Comparison of ENCODE assay signal across 13 mouse cellular contexts in the genomic region with DNA sequence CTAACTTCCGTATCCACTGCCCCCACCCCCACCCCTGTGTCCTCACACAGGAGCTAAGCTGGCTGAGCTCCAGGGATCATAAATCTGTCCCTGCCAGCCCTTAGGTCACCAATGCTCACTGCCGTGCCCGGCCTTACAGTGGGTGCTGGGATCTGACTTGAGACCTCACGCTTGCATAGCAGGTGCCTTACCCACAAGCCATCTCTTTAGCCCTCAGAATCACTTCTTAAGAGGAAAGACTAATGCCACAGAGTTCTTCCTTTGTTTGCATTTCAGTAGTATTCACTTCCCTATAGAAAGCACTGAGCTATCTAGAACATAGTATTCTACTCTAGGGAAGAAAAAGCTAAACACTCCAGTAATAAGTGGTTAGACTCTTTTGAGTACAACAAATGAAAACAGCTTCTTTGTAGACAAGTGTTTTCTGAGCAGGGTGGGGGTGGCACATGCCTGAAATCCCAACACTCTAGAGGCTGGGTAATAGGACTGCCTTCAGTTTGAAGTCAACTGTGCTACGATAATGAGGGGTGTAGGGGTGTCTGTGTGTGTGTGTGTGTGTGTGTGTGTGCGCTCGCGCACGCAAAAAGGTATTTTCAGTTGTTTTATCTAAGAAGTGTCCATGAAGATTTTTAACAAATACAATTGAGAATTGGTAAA. TPM values are rescaled to one million over a fixed set of nuclear protein-coding genes. Genes with fewer than 3 reads are reported as not detected.
A peak's percentile ranks its signal among the peaks of the same experiment; 100 is the strongest.
DNase-seq lines count a peak whose midpoint lies in the region; ATAC-seq and TF ChIP-seq lines count a peak whose summit lies in the region.
"Had no signal": no experiment of that assay in that cellular context is flagged by ENCODE, and none has a peak within 500 bp of the region (broad histone marks: within the 10 kb centered on the region; RNA-seq: fewer than 3 reads in every experiment).

No protein-coding gene starts in this region.

- WGBS in liver, postnatal 0 days (ENCODE audit: insufficient replicate concordance), result 64% methylated on average over 9 of the region's 9 CpGs
- 77% methylated on average over 9 of the region's 9 CpGs for WGBS in liver, embryonic 12.5 days (ENCODE audit: insufficient replicate concordance)

- no peak overlapping the region for H3K4me2 ChIP-seq in liver, postnatal 0 days (ENCODE audit: low read depth, low read length)
- H3K4me2 ChIP-seq in liver, embryonic 12.5 days, result no peak overlapping the region
- H3K4me2 ChIP-seq: embryonic facial prominence, embryonic 15.5 days; heart, embryonic 13.5 days; limb, embryonic 12.5 days had no signal

- no peaks in the 10 kb centered on the region for H3K36me3 ChIP-seq in liver, postnatal 0 days (replicated peaks; ENCODE audit: insufficient read depth, low read length)
- H3K36me3 ChIP-seq in liver, embryonic 12.5 days, result no peaks in the 10 kb centered on the region
- no peaks in the 10 kb centered on the region for H3K36me3 ChIP-seq in splenic B cell, adult 2 months (ENCODE audit: control insufficient read depth, insufficient read depth, low read length, poor library complexity, severe bottlenecking)
- H3K36me3 ChIP-seq: embryonic facial prominence, embryonic 15.5 days had no signal

- peak; percentile 31; the same call in 1 of the 2 replicates for ATAC-seq in liver, postnatal 0 days
- ATAC-seq in liver, embryonic 12.5 days, result no peak
- ATAC-seq: midbrain, embryonic 16.5 days had no signal

- 0 out of 2 replicates have a peak, but pooled peaks cover 2% of the 10 kb centered on the region for H3K4me1 ChIP-seq in liver, postnatal 0 days (ENCODE audit: insufficient read depth)
- H3K4me1 ChIP-seq in liver, embryonic 12.5 days, result no peaks in the 10 kb centered on the region
- H3K4me1 ChIP-seq: embryonic facial prominence, embryonic 15.5 days; heart, embryonic 13.5 days; limb, embryonic 12.5 days had no signal

- TF ChIP-seq EP300 in liver, postnatal 0 days (IDR thresholded peaks at IDR 0.05; ENCODE audit: low read depth), result no peak

- H3K27me3 ChIP-seq in liver, postnatal 0 days (ENCODE audit: insufficient read depth, low read length), result no peaks in the 10 kb centered on the region
- H3K27me3 ChIP-seq in liver, embryonic 12.5 days (replicated peaks), result no peaks in the 10 kb centered on the region; the same call in 1 of the 2 replicates
- no peaks in the 10 kb centered on the region for H3K27me3 ChIP-seq in splenic B cell, adult 2 months (ENCODE audit: control insufficient read depth, insufficient read depth, low read length, poor library complexity, severe bottlenecking)
- H3K27me3 ChIP-seq: embryonic facial prominence, embryonic 15.5 days; heart, embryonic 13.5 days; limb, embryonic 12.5 days had no signal

- DNase-seq in liver, postnatal 0 days, result peak; percentile 24
- peak; percentile 43 for DNase-seq in brain, adult 2 months (ENCODE audit: low read depth, low spot score)
- DNase-seq in lung, postnatal 10 days, result peak; percentile 68
- peak; percentile 58 for DNase-seq in splenic B cell, adult 2 months (ENCODE audit: low read depth, low spot score)
- DNase-seq in cerebellum, adult 8-10 months, result no peak
- no peak for DNase-seq in natural killer cell, adult 2 months (ENCODE audit: low spot score in 2 of 2)
- no peak for DNase-seq in thymus, postnatal 14 days
- DNase-seq: cerebellum, adult 2 months had no signal

- no peak for TF ChIP-seq CTCF in liver, postnatal 0 days (IDR thresholded peaks at IDR 0.05; ENCODE audit: low read depth)

- no peak overlapping the region for H3K4me3 ChIP-seq in liver, postnatal 0 days (ENCODE audit: low read depth, low read length)
- H3K4me3 ChIP-seq in liver, embryonic 12.5 days, result no peak overlapping the region
- H3K4me3 ChIP-seq: embryonic facial prominence, embryonic 15.5 days; heart, embryonic 13.5 days; limb, embryonic 12.5 days had no signal

- H3K9me3 ChIP-seq in liver, postnatal 0 days (ENCODE audit: low read length), result no peaks in the 10 kb centered on the region
- no peaks in the 10 kb centered on the region for H3K9me3 ChIP-seq in liver, embryonic 12.5 days (replicated peaks)
- H3K9me3 ChIP-seq: embryonic facial prominence, embryonic 15.5 days; heart, embryonic 13.5 days; limb, embryonic 12.5 days had no signal

- no peak overlapping the region for H3K9ac ChIP-seq in liver, postnatal 0 days (replicated peaks)
- no peak overlapping the region for H3K9ac ChIP-seq in liver, embryonic 12.5 days
- H3K9ac ChIP-seq: embryonic facial prominence, embryonic 15.5 days; heart, embryonic 13.5 days; limb, embryonic 12.5 days had no signal

- no peak overlapping the region; the same call in 1 of the 2 replicates for H3K27ac ChIP-seq in liver, postnatal 0 days (ENCODE audit: low read depth)
- no peak overlapping the region for H3K27ac ChIP-seq in liver, embryonic 12.5 days
- H3K27ac ChIP-seq: embryonic facial prominence, embryonic 15.5 days; heart, embryonic 13.5 days; limb, embryonic 12.5 days had no signal

RNA-seq across cellular contexts. Expression of gene Gdpd1, which starts 34.4 kb away (rescaled TPM):
- polyA plus RNA-seq in liver, postnatal 0 days (2015; fragmentation: Nextera tagmentation; extraction: Ambion mirVana), result 2.7 TPM in 2 replicates
- 6.2 and 6.8 TPM in 2 replicates for polyA plus RNA-seq in liver, embryonic 12.5 days (2016; fragmentation: Nextera tagmentation; extraction: Ambion mirVana)

RNA-seq across cellular contexts. Expression of gene Ypel2, which starts 45.9 kb away (rescaled TPM):
- polyA plus RNA-seq in liver, postnatal 0 days (2015; fragmentation: Nextera tagmentation; extraction: Ambion mirVana), result 2.1 TPM in 2 replicates
- 1.3 and 1.4 TPM in 2 replicates for polyA plus RNA-seq in liver, embryonic 12.5 days (2016; fragmentation: Nextera tagmentation; extraction: Ambion mirVana)

RNA-seq across cellular contexts. Expression of gene Smg8, which starts 47.1 kb away (rescaled TPM):
- 4.5 and 4.9 TPM in 2 replicates for polyA plus RNA-seq in liver, postnatal 0 days (2015; fragmentation: Nextera tagmentation; extraction: Ambion mirVana)
- polyA plus RNA-seq in liver, embryonic 12.5 days (2016; fragmentation: Nextera tagmentation; extraction: Ambion mirVana), result 12.9 and 14.8 TPM in 2 replicates

Comparison
In these comparisons a context has a peak if more than half of its experiments do, and no peak if none do; other contexts are left out.
1. DNase-seq: peak in liver, postnatal 0 days (single experiment), brain, adult 2 months (single experiment), lung, postnatal 10 days (single experiment) and splenic B cell, adult 2 months (single experiment); none in cerebellum, adult 8-10 months (single experiment), natural killer cell, adult 2 months (0 of 2) and thymus, postnatal 14 days (single experiment).